Mouse (Mus musculus): ENCODE results near the gene Naa40.

The Naa40 gene

DNA sequence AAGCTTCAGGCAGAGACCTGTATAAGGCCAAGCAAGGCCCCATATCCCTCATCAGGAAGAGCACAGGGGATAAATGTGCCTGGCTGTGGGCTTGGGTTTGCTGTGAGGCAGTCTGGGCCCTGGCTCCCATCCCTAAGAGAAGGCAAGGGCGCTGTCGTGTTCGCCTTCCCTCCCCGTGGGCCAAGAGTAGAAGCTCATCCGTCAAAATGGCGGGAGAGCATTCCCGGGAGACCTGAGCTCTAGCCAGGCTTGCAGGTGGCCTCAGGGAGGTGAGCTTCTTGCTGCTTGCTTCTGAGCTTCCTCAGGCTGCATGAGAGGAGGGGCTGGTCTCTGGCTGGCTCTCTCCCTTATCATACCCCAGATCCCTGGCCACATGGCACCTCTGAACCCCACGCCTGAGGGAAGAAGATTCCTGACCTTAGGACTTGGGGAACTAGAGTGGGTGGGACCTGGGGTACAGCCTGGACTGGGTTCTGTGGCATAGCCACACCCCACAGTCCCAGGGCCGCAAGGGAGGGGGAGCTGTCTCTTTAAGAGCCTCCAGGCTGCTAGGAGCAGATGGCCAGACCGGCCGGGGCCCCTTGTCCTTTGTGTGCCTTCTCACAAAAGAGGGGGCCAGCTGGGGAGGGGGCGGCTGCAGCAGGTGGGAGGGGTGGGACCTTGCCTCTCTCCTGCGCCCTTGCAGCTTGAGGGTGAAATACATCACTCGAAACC, 24.7 kb upstream of the Naa40 start:
- DNase-seq (ENCODE audit: extremely low spot score): peak; percentile 85

DNA sequence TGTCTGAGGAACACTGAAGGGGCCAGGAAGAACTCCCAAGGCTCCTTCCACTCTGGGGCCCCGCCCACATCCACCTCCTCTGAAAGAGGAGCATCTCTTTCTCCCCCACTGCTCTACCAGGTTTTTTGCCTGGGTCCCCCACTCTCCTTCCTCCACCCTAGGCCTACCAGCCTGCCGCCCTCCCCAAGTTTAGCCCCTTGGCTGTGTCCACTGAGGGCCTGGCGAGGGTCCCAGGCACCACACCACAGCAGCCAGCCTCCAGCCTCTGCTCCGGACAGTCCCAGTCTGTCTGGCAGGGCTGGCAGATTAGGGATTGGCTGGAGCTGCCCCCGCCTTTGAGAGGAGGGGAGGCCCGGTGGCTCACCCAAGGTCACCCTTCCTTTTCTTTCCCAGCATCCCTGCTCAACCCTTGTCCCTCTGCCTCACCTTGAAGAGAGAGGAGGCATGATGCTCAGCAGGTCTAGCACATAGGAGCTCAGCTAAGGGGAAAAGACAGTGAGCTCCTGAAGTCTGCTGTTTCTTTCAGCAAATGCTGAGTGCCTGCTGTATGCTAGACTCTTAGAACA, 23.9 kb upstream of the Naa40 start:
- DNase-seq (ENCODE audit: extremely low spot score): peak; percentile 60

DNA sequence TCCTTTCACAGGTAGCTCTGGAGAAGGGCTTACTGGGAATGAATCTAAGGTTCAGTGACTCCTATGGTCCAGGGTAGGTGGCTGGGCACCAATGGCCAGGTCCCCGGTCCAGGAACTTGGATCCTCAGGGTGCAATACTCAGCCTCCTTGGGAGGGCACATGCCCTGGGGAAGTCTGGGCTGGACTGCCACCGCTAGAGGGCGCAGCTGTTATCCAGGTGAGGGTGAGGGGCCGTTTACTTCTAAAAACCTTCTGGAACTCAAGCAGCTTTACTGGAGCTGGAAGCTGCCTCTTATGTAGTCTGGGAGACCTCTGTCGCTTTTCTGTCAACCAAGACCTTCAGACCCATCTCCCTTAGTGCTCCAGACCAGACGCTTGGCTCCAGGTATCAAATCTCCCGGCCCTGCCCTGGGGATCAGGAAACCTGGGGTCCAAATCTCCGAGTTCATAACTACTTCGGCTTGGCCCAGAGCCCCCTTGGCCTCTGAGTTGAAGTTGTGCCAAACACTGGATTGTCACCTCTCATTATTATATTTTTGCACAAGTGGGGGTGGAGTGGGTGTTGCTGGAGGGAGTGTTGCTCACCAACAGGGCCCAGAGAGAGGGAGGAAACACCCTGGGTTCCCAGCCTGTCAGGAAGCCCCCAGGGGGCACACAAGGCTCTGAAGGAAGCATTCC, 23.2 kb upstream of the Naa40 start:
- DNase-seq (ENCODE audit: extremely low spot score): peak; percentile 82

- no peak for DNase-seq (ENCODE audit: extremely low spot score)
Measured at GRCm38 (mm10) chr19:7262592-7262991, 21.6 kb upstream of the Naa40 start.

GRCm38 (mm10) chr19:7261964-7262363, 21.0 kb upstream of the Naa40 start:
- DNase-seq (ENCODE audit: extremely low spot score): no peak

DNA sequence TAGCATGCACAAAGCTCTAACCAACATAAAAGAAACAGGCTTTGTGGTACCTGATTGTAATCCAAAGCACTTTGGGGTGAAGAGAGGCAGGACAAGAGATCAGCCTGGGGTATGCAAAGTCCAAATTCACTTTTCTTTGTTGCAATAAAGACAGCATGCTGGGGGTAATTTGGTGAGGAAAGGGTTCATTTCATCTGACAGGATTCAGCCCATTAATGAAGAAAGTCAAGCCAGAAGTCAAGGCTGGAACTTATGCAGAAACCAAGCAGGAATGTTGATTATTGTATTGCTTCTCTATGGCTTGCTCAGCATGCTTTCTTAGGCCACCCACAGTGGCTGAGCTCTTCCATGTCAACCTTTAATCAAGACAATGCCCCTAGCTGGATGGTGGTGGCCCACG, 20.5 kb upstream of the Naa40 start:
- no peak for DNase-seq (ENCODE audit: extremely low spot score)

GRCm38 (mm10) chr19:7257881-7258280, 16.9 kb upstream of the Naa40 start:
- no peak for DNase-seq (ENCODE audit: extremely low spot score)

DNA sequence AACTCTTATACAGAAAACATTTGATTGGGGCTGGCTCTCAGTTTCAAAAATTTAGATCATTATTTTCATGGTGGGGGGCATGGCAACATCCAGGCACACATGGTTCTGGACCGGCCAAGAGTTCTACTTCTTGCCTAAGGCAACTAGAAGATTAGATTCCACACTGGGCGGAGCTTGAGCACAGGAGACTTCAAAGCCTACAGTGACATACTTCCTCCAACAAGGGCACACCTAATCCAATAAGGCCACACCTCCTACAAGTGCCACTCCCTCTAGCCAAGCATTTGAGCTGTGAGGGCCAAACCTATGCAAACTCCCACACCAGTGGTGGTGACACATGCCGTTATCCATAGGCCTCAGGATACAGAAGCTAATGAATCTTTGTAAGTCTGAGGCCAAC, 5.0 kb upstream of the Naa40 start:
- no peak for DNase-seq (ENCODE audit: extremely low spot score)

- DNase-seq (ENCODE audit: extremely low spot score): no peak
Measured at GRCm38 (mm10) chr19:7240291-7240690, 692 bp downstream of the Naa40 start.

- DNase-seq (ENCODE audit: extremely low spot score): no peak
Measured at GRCm38 (mm10) chr19:7239574-7239973, 1.4 kb downstream of the Naa40 start.

DNA sequence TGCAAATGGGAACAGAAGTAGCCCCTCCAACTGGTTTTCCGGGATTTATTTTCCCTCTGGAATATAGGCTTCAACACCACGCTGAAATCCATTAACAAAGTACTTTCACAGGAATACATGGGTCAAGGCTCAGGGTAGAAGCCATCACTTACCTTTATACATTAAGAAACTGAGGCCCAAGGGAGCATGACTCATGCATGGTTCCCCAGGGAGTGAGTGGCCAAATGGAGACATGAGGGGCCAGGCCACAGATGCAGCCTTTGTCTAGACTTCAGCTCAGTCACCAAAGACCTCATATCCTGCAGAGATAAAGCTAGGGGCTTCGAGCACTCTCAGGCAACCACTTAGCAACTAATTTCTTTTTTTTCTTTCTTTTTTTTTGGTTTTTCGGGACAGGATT, 4.2 kb downstream of the Naa40 start:
- no peak for DNase-seq (ENCODE audit: extremely low spot score)

DNA sequence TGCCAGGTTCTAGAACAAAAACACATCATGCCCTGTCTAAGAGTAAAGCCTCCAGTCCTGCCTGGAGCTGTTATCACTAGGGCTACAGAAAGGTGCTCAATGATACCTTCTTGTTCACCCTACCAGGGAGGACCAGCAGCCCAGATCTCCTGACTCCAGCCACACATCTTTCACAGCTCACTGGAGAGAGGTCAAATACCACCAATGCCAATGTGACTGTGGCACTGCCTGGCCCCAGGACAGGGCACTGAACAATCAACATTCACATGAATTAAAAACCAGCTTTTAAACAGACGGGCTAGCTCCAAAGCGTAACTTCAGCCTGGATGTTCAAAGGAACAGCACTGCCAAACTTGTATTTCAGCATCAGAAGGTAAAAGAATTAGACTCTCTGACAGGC, 5.0 kb downstream of the Naa40 start:
- DNase-seq (ENCODE audit: extremely low spot score): no peak

- no peak for DNase-seq (ENCODE audit: extremely low spot score)
Measured at GRCm38 (mm10) chr19:7235461-7235860, 5.5 kb downstream of the Naa40 start.

DNA sequence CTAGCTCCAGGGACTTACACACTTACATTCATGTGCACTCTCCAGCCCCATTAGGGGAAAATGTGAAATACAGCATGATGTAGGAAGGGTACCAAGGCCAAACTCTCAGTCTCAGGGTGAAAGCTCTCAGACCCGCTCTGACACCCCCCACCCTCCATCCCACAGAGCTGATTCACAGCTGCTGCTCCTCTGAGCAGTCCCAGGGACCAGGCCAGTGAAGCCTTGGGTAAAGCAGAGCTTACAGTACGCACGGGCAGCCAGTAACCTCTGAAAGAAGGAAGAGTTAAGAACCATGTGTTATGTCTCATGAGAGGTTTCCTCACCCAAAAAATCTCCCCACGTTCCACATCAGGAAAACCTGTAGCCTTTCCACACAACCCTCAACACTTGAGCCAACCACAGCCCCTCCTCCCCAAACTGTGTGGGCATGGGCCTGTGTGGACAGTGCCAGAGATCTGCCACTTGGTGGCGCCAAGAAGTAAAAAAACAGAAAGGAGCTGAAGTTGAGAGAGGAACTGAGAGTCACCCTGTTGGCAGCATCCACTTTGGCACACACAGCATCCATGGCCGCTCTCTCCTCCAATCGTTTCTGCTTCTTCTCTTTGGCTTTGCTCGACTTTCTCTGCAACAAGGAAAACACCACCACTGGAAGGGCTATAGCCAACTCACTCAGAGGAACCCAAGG, 6.3 kb downstream of the Naa40 start:
- DNase-seq (ENCODE audit: extremely low spot score): peak; percentile 69

DNA sequence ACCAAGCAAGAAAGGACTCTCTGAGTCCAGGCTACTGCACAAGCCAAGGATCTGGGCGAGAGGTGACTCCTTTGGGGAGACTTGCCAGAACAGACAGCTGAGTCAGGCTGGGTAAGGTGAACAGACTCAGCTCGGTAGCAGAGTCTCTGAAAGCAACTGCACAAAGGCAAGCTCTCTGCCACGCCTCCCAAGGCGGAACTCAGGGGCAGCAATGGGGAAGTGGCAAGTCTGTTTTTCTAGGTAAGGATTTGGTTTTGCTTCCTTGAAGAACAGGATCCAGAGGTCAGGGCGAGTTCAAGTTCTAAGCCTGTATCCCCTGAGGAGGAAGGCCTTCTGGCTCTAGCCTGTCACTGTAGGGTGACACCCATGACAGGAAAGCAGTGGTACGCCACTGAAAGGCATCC, 14.5 kb downstream of the Naa40 start:
- no peak for DNase-seq (ENCODE audit: extremely low spot score)

DNA sequence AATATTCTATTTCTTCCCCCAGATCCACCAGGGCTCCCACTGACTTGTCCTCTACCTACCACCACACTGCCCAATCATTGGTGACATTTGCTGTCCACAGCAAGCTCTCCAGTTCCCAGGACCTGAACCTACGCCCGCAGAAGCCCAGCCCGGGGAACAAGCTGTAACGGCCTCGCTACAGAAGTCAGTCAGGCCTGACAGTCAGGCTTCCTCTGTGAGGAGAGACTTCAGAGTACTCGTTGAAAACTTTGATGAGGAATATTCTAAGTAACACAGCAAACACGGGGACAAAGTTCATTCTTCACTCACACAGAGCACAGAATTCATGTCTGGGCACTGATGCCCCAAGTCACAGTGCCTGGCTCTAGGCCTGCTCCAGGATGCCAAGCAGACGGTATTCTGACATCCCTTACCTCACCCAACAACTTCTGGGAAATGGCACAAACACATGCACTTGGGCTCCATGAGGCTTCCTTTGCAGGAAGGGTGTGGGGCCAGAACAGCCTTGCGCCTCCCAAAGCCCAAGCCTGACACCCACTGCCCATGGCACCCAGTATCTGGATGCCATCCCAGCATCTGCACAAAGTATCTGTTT, 15.8 kb downstream of the Naa40 start:
- DNase-seq (ENCODE audit: extremely low spot score): no peak

DNA sequence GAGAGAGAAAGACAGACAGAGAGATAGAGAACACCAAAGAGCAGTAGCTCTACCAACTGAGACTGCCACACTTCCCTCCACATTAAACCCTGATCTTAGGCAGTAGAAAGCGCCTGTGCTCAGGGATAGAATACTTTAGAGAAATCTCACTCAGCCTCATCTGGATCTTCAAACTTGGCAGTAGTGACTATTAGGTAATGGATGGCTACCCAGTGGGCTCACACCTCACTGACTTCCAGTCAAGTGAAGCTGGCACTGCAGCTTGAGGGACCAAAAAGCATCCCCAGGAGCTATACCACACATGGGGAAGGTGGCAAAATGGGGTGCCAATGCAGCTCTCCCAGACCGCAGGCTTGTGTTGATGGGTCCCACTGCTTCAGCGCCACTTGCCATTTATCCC, 16.7 kb downstream of the Naa40 start:
- DNase-seq (ENCODE audit: extremely low spot score): no peak

DNA sequence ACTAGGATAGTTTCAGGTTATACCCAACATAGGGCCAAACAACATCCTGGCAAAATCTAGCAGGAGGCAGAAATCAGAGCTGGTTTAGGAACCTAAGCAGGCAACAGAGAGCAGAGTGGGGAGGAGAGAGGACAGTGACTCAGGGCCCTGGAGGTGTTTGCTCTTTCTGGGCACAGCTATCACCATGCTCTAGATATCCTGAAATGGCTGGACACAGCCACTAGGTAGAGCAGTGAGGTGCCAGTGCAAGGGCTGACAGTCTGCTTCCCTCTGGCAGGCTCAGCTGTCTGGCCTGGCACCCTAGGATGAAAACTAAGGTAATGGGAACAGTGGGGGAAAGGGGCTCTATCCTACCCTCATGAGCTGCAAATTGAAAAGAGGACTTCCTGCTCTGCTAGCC, 17.5 kb downstream of the Naa40 start:
- DNase-seq (ENCODE audit: extremely low spot score): no peak

GRCm38 (mm10) chr19:7222196-7222595, 18.8 kb downstream of the Naa40 start:
- no peak for DNase-seq (ENCODE audit: extremely low spot score)

GRCm38 (mm10) chr19:7218753-7219152, 22.2 kb downstream of the Naa40 start:
- DNase-seq (ENCODE audit: extremely low spot score): no peak

GRCm38 (mm10) chr19:7217926-7218267, 23.1 kb downstream of the Naa40 start:
- DNase-seq (ENCODE audit: extremely low spot score): no peak

GRCm38 (mm10) chr19:7217162-7217925, 23.6 kb downstream of the Naa40 start, which contains the start of gene Cox8a:
Gene Cox8a (minus strand): TSS chr19:7217616.
- DNase-seq (ENCODE audit: extremely low spot score): peak; percentile 96
